Mouse (Mus musculus) adrenal gland (tissue): ENCODE measurements at regions not wholly inside any gene's neighbourhood (a gene's known extent, or its start where the extent isn't known, plus 50 kb on each side); places are given as distances from the start of the nearest gene placed in this dataset.
"Not testable (repeated sequence)": the region's sequence is repeated elsewhere in the genome, so short reads cannot be mapped to it uniquely, and the experiment has no call there.

Experiments used
- intact Hi-C: fragments of 180-260 bp; cut with DNase I; formaldehyde crosslinking; loops from one replicate; pipeline ENCODE4 v1.15.1; 2025

GRCm38 (mm10) chr19:35034408-35034807 lies 112.2 kb downstream of the Kif20b start:
- intact Hi-C loops: no loop called here

DNA sequence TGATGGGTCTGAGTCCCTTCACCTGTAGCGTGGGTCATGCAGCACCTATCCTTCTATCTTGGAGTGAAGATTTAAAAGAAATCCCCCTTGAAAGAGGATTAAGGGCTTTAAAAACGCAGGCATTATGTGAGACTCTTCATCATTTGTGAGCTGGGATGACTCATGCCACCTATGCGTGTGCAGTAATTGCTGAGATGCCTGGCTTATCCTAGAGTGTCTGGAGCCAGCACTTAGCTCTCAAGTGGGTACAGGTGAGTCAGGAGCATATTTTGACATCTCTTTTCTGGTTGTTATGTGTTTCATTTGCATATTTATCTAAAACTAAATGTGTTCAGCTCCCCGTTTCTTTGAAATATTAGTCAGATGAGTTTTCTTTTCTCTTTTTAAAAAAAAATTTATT lies 123.4 kb downstream of the Kif20b start:
- intact Hi-C loops: no loop called here

- intact Hi-C loops: no loop called here
Observed at GRCm38 (mm10) chr19:35066352-35066935, 144.3 kb downstream of the Kif20b start.

GRCm38 (mm10) chr19:35081126-35081525 lies 159.0 kb downstream of the Kif20b start:
- intact Hi-C loops: no loop called here

- intact Hi-C loops: no loop called here
Observed at GRCm38 (mm10) chr19:35101244-35101643, 179.1 kb downstream of the Kif20b start.

- intact Hi-C loops: no loop called here
Observed at GRCm38 (mm10) chr19:35114313-35114712, 192.2 kb downstream of the Kif20b start.

GRCm38 (mm10) chr19:35125278-35125677 lies 203.1 kb downstream of the Kif20b start:
- intact Hi-C loops: loop anchor here (5.0 kb wide), 2 partner anchors 937 to 957 kb away; partner anchors contain the start of gene Rpp30

GRCm38 (mm10) chr19:35126594-35127051 lies 204.5 kb downstream of the Kif20b start:
- intact Hi-C loops: loop anchor here (5.0 kb wide), 2 partner anchors 936 to 956 kb away; partner anchors contain the start of gene Rpp30

- intact Hi-C loops: loop anchor here (5.0 kb wide), 2 partner anchors 934 to 954 kb away; partner anchors contain the start of gene Rpp30
Observed at GRCm38 (mm10) chr19:35128104-35128503, 205.9 kb downstream of the Kif20b start.

DNA sequence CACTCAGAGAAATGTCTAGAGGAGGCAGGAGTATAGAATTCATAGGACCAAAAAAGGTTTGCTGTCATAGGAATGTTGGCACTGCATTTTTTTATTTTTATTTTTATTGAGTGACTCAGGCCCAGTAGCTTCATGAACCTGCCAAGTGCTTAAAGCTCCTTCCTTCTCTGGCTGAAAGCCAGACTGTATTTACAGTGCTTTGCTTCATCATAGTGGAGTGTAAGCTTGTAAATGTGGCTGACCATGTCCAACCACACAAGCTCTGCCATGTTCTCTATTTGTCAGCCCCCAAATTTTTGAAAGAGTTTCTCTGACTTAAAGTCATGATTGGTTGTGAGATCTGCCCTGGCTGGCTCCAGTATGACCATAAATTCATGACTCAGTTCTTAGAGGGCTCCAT lies 221.0 kb downstream of the Kif20b start:
- intact Hi-C loops: no loop called here

GRCm38 (mm10) chr19:35143781-35144180 lies 221.6 kb downstream of the Kif20b start:
- intact Hi-C loops: no loop called here

DNA sequence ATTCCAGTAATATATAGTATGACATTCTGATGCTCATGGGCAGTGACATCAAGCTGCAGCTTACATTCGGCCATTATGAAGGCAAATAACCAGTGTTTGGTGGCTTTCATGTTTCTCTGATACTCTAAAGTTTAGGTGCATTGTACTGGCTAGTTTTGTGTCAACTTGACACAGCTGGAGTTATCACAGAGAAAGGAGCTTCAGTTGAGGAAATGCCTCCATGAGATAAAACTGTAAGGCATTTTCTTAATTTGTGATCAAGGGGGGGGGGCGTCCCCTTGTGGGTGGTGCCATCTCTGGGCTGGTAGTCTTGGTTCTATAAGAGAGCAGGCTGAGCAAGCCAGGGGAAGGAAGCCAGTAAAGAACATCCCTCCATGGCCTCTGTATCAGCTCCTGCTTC lies 227.3 kb downstream of the Kif20b start:
- intact Hi-C loops: not testable (repeated sequence)

- intact Hi-C loops: no loop called here
Observed at GRCm38 (mm10) chr19:35150780-35151725, 228.9 kb downstream of the Kif20b start.

- intact Hi-C loops: no loop called here
Observed at GRCm38 (mm10) chr19:35151841-35152240, 229.7 kb downstream of the Kif20b start.

- intact Hi-C loops: no loop called here
Observed at GRCm38 (mm10) chr19:35157849-35158248, 235.7 kb downstream of the Kif20b start.

DNA sequence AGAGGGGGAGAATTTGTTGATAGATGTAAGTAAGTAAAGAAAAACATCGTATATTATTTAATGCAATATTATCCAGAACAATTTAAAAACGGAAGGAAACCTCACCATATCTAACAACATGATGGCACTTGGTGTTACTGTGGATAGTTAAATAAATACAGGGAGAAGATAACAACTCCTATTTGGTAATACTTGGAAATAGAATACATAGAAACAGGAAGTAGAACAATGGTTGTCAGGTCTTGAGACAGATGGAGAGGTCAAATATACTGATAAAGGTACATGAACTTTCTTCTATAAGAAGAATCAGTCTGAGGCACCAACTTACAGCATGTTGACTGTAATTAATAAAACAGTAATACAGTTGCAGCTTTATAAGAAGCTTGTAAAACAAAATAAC lies 242.6 kb downstream of the Kif20b start:
- intact Hi-C loops: no loop called here

GRCm38 (mm10) chr19:35170554-35170953 lies 248.4 kb downstream of the Kif20b start:
- intact Hi-C loops: no loop called here

DNA sequence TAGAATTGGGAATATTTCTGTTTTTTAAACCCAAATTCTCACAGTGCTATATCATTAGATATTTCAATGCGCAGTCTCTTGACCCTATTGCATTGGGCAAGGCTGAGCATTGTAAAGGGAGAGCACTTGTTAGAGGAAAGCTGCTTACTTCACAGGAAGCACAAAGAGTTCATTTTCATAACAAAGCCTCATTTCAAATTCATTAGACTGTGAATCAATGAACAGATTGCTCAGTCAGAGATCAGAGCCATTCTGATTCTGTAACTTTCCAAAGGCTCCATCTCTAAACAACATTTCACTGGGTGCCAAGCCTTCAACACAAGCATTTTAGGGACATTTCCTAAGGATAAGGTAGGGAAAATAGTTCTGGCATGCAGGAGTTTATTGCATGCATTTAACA lies 257.9 kb downstream of the Kif20b start:
- intact Hi-C loops: no loop called here

- intact Hi-C loops: no loop called here
Observed at GRCm38 (mm10) chr19:35205557-35206239, 283.5 kb downstream of the Kif20b start.

DNA sequence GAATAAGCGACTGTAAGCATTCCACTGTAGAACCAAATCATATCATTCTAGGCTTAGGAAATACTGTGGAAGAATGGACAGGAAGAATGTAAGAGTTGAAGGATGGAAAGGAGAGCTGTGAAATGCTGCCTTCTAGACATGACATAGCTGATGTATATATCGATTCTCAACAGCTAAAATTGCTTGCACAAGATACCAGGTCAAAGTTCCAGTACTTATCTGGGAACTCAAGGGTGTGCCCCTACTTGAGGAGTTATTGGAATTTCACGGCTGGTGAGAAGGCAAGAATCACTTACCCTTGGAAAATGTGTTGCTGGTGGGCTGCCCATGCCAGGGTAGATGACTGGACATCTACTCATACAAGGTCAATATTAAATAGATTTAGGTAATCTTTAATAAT lies 322.0 kb downstream of the Kif20b start:
- intact Hi-C loops: no loop called here

DNA sequence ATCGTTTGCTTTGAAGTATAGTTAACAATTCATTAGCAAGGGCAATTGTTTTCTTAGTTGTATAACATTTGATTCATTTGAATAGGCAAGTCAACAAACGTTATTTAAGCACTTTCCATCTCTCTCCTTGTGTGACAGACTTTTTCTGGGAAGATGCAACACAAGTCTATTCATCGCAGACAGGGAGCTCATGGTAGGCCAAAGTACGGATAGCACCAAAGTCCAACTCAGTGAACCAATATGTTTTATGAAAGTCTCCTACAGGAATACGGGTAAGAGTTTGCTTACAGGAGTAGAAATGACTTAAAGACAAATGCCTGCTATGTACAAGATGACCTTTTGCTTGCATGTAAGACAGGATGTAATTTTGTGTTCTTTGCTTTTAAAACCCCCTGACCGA lies 325.4 kb downstream of the Kif20b start:
- intact Hi-C loops: no loop called here

DNA sequence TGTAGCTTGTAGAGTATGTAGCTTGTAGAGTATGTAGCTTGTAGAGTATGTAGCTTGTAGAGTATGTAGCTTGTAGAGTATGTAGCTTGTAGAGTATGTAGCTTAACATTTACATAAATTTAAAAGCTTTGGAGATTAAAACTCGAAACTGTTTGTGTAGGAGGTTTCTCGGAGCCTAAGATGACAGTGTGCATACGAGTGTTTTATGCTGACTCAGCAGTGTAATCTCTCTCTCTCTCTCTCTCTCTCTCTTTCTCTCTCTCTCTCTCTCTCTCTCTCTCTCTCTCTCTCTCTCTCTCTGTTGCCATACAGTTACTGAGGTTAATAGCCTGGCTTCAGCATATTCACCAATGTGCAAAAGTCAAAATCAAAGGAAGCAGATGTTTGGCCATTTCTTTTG lies 336.5 kb downstream of the Kif20b start:
- intact Hi-C loops: not testable (repeated sequence)
